ENCODE assay signal across 9 mouse cellular contexts in the genomic region with DNA sequence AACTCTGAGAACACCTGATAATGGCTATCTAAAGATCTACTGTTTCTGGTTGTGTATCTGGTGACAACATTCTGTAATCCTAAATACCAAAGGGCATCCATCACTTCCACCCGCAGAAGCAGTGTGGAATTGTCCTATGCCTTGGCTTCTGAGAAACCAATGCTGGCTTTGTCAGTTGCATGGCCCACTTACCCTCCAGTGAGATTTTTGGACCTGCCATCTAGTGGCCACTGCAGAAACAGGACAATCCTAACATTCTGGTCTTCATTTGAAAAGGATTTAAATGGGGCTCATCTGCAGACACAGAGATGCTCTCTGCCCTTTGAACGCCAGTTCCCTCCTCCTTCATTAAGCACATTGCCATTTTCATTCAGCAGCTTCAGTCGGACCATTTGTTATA.
A peak's percentile ranks its signal among the peaks of the same experiment; 100 is the strongest.
DNase-seq lines count a peak whose midpoint lies in the region; ATAC-seq and TF ChIP-seq lines count a peak whose summit lies in the region.
"Had no signal": no experiment of that assay in that cellular context is flagged by ENCODE, and none has a peak within 500 bp of the region (broad histone marks: within the 10 kb centered on the region; RNA-seq: fewer than 3 reads in every experiment).

No protein-coding gene starts in this region.

- in situ Hi-C loops in CH12.LX (cut with MboI; ENCODE audit: low pct_ligation_motif_present, low pct_unique_long_range_greater_than_20kb, low sequenced_read_pairs), result no loop called here

- peak; percentile 76 for DNase-seq in CH12.LX (ENCODE audit: extremely low read depth)
- peak; percentile 16 for DNase-seq in adrenal gland, postnatal 25 days
- peak; percentile 23 for DNase-seq in embryonic facial prominence, embryonic 14.5 days (ENCODE audit: low spot score)
- peak; percentile 67 for DNase-seq in midbrain, embryonic 14.5 days
- DNase-seq in spleen, postnatal 10 days (ENCODE audit: low spot score in 2 of 2), result no peak
- DNase-seq in urinary bladder, postnatal 10 days (ENCODE audit: low spot score), result no peak

- TF ChIP-seq CTCF in intestine, postnatal 0 days (IDR thresholded peaks at IDR 0.05; ENCODE audit: low read depth), result peak; percentile 70
- TF ChIP-seq CTCF in CH12.LX (conservative IDR thresholded peaks at IDR 0.05 in 1 of 2, IDR thresholded peaks at IDR 0.05 in 1 of 2; ENCODE audit: low read depth in 2 of 2, low read length in 2 of 2), result peak; percentile 83 to 85

- H3K27ac ChIP-seq in intestine, postnatal 0 days (ENCODE audit: low read depth, low read length), result no peak overlapping the region
- H3K27ac ChIP-seq in intestine, embryonic 15.5 days, result no peak overlapping the region
- no peak overlapping the region for H3K27ac ChIP-seq in CH12.LX (ENCODE audit: insufficient read depth, low read depth)
- H3K27ac ChIP-seq in embryonic facial prominence, embryonic 14.5 days (replicated peaks; ENCODE audit: low read depth, low read length), result no peak overlapping the region
- no peak overlapping the region for H3K27ac ChIP-seq in midbrain, embryonic 14.5 days (replicated peaks; ENCODE audit: low read depth, low read length)

- TF ChIP-seq EP300 in CH12.LX (IDR thresholded peaks at IDR 0.05; ENCODE audit: low read length), result no peak

- no peaks in the 10 kb centered on the region for H3K9me3 ChIP-seq in intestine, postnatal 0 days (ENCODE audit: control insufficient read depth)
- H3K9me3 ChIP-seq in intestine, embryonic 15.5 days, result no peaks in the 10 kb centered on the region
- no peaks in the 10 kb centered on the region for H3K9me3 ChIP-seq in CH12.LX (replicated peaks; ENCODE audit: low read length)
- H3K9me3 ChIP-seq in embryonic facial prominence, embryonic 14.5 days (ENCODE audit: control insufficient read depth, low read length), result no peaks in the 10 kb centered on the region
- no peaks in the 10 kb centered on the region for H3K9me3 ChIP-seq in midbrain, embryonic 14.5 days (ENCODE audit: control insufficient read depth, low read length)
- H3K9me3 ChIP-seq: megakaryocyte, embryonic 14.5 days had no signal

- 54% methylated on average over 3 of the region's 3 CpGs for WGBS in intestine, postnatal 0 days
- 63% methylated on average over 3 of the region's 3 CpGs for WGBS in intestine, embryonic 15.5 days
- WGBS in embryonic facial prominence, embryonic 14.5 days, result 48% methylated on average over 3 of the region's 3 CpGs
- 46% methylated on average over 3 of the region's 3 CpGs for WGBS in midbrain, embryonic 14.5 days

- dilution Hi-C loops in CH12.LX (cut with MboI; ENCODE audit: extremely low pct_ligation_motif_present, extremely low pct_unique_long_range_greater_than_20kb, low sequenced_read_pairs), result no loop called here

- TF ChIP-seq POLR2A in CH12.LX (IDR thresholded peaks at IDR 0.05; ENCODE audit: low read depth, low read length), result no peak

- H3K79me2 ChIP-seq in CH12.LX (replicated peaks; ENCODE audit: control insufficient read depth, extremely low read depth, insufficient read depth, poor library complexity, severe bottlenecking), result peaks cover 31% of the 10 kb centered on the region

- H3K27me3 ChIP-seq in intestine, postnatal 0 days (replicated peaks; ENCODE audit: control insufficient read depth, insufficient read depth, low read length), result no peaks in the 10 kb centered on the region
- H3K27me3 ChIP-seq in intestine, embryonic 15.5 days (replicated peaks), result no peaks in the 10 kb centered on the region
- H3K27me3 ChIP-seq in CH12.LX (replicated peaks), result no peaks in the 10 kb centered on the region
- no peaks in the 10 kb centered on the region for H3K27me3 ChIP-seq in embryonic facial prominence, embryonic 14.5 days (replicated peaks; ENCODE audit: control insufficient read depth, insufficient read depth, low read length)
- H3K27me3 ChIP-seq in midbrain, embryonic 14.5 days (ENCODE audit: control insufficient read depth, insufficient read depth, low read length), result no peaks in the 10 kb centered on the region
- H3K27me3 ChIP-seq: megakaryocyte, embryonic 14.5 days had no signal

- H3K4me3 ChIP-seq in intestine, postnatal 0 days (ENCODE audit: low read depth, low read length), result no peak overlapping the region
- no peak overlapping the region for H3K4me3 ChIP-seq in intestine, embryonic 15.5 days (replicated peaks)
- no peak overlapping the region for H3K4me3 ChIP-seq in CH12.LX (replicated peaks in 1 of 3; ENCODE audit: low read depth in 2 of 3, low read length in 2 of 3, poor library complexity in 1 of 3)
- H3K4me3 ChIP-seq in embryonic facial prominence, embryonic 14.5 days (ENCODE audit: low read depth, low read length), result no peak overlapping the region
- no peak overlapping the region for H3K4me3 ChIP-seq in midbrain, embryonic 14.5 days (replicated peaks; ENCODE audit: low read depth, low read length)
- H3K4me3 ChIP-seq: megakaryocyte, embryonic 14.5 days had no signal

- ATAC-seq in intestine, postnatal 0 days, result no peak
- no peak for ATAC-seq in intestine, embryonic 15.5 days
- ATAC-seq in embryonic facial prominence, embryonic 14.5 days (ENCODE audit: low read depth), result no peak
- no peak for ATAC-seq in midbrain, embryonic 14.5 days (ENCODE audit: low FRiP score, low TSS enrichment)

- no peaks in the 10 kb centered on the region for H3K36me3 ChIP-seq in intestine, postnatal 0 days (ENCODE audit: control insufficient read depth, insufficient read depth)
- H3K36me3 ChIP-seq in intestine, embryonic 15.5 days, result no peaks in the 10 kb centered on the region
- peaks cover 6 to 10% of the 10 kb centered on the region in 2 experiments for H3K36me3 ChIP-seq in CH12.LX (replicated peaks in 1 of 2; ENCODE audit: control insufficient read depth in 1 of 2, insufficient read depth in 1 of 2, low read length in 1 of 2)
- no peaks in the 10 kb centered on the region for H3K36me3 ChIP-seq in embryonic facial prominence, embryonic 14.5 days (ENCODE audit: control insufficient read depth, insufficient read depth, low read length)
- H3K36me3 ChIP-seq in midbrain, embryonic 14.5 days (ENCODE audit: control insufficient read depth, insufficient read depth, low read length), result no peaks in the 10 kb centered on the region

- H3K4me1 ChIP-seq in intestine, postnatal 0 days (replicated peaks; ENCODE audit: control insufficient read depth, insufficient read depth, low read length), result no peaks in the 10 kb centered on the region
- no peaks in the 10 kb centered on the region for H3K4me1 ChIP-seq in intestine, embryonic 15.5 days (replicated peaks)
- H3K4me1 ChIP-seq in CH12.LX (ENCODE audit: control insufficient read depth in 1 of 2, insufficient read depth in 2 of 2), result peaks cover 8 to 39% of the 10 kb centered on the region in 2 experiments; a peak in 2 of 4 replicates
- no peaks in the 10 kb centered on the region for H3K4me1 ChIP-seq in embryonic facial prominence, embryonic 14.5 days (ENCODE audit: control insufficient read depth, insufficient read depth, low read length)
- no peaks in the 10 kb centered on the region for H3K4me1 ChIP-seq in midbrain, embryonic 14.5 days (ENCODE audit: control insufficient read depth, insufficient read depth, low read length)
- H3K4me1 ChIP-seq: megakaryocyte, embryonic 14.5 days had no signal

- peak; percentile 75 for TF ChIP-seq RAD21 in CH12.LX (IDR thresholded peaks at IDR 0.05; ENCODE audit: low read depth, low read length)

- no peak overlapping the region for H3K9ac ChIP-seq in intestine, postnatal 0 days (ENCODE audit: low read depth, low read length)
- H3K9ac ChIP-seq in intestine, embryonic 15.5 days, result no peak overlapping the region
- H3K9ac ChIP-seq in CH12.LX (ENCODE audit: insufficient read depth, low read depth), result no peak overlapping the region
- H3K9ac ChIP-seq in embryonic facial prominence, embryonic 14.5 days (ENCODE audit: low read depth, low read length), result no peak overlapping the region
- no peak overlapping the region for H3K9ac ChIP-seq in midbrain, embryonic 14.5 days (replicated peaks; ENCODE audit: low read length)

- no peak overlapping the region for H3K4me2 ChIP-seq in intestine, postnatal 0 days (replicated peaks; ENCODE audit: low read depth)
- H3K4me2 ChIP-seq in intestine, embryonic 15.5 days (replicated peaks), result no peak overlapping the region
- H3K4me2 ChIP-seq in CH12.LX (ENCODE audit: insufficient read depth, low read depth, poor library complexity, severe bottlenecking), result no peak overlapping the region
- no peak overlapping the region for H3K4me2 ChIP-seq in embryonic facial prominence, embryonic 14.5 days (ENCODE audit: low read depth, low read length)
- no peak overlapping the region for H3K4me2 ChIP-seq in midbrain, embryonic 14.5 days (ENCODE audit: low read length)

TF ChIP-seq in CH12.LX, 34 proteins besides CTCF, POLR2A, EP300 and RAD21:
- TF ChIP-seq TCF12 (IDR thresholded peaks at IDR 0.05; ENCODE audit: low read depth, low read length), result 0 out of 2 replicates have a peak, but pooled peaks have one; percentile 30
- TF ChIP-seq MYC (IDR thresholded peaks at IDR 0.05; ENCODE audit: low read depth, low read length), result 0 out of 2 replicates have a peak, but pooled peaks have one; percentile 25
- TF ChIP-seq BHLHE40 (IDR thresholded peaks at IDR 0.05; ENCODE audit: low read depth, low read length), result no peak
- TF ChIP-seq MAZ (IDR thresholded peaks at IDR 0.05; ENCODE audit: low read depth, low read length), result 0 out of 2 replicates have a peak, but pooled peaks have one; percentile 70
- peak; percentile 27 for TF ChIP-seq ZC3H11A (IDR thresholded peaks at IDR 0.05; ENCODE audit: low read depth, low read length)
- peak; percentile 26; the same call in 1 of the 2 replicates for TF ChIP-seq NELFE (IDR thresholded peaks at IDR 0.05; ENCODE audit: low read depth, low read length)
- peak; percentile 53; the same call in 1 of the 2 replicates for TF ChIP-seq SIN3A (IDR thresholded peaks at IDR 0.05; ENCODE audit: low read length)
- TF ChIP-seq IRF4 (IDR thresholded peaks at IDR 0.05; ENCODE audit: low read depth, low read length), result peak; percentile 29; the same call in 1 of the 2 replicates
- TF ChIP-seq MAFK (IDR thresholded peaks at IDR 0.05; ENCODE audit: insufficient replicate concordance, low read length), result no peak
- TF ChIP-seq PAX5 (IDR thresholded peaks at IDR 0.05; ENCODE audit: low read length), result no peak
- peak; percentile 92 for TF ChIP-seq SMC3 (IDR thresholded peaks at IDR 0.05; ENCODE audit: low read depth, low read length)

Comparison
In these comparisons a context has a peak if more than half of its experiments do, and no peak if none do; other contexts are left out.
1. DNase-seq: peak in CH12.LX (single experiment), adrenal gland, postnatal 25 days (single experiment), embryonic facial prominence, embryonic 14.5 days (single experiment) and midbrain, embryonic 14.5 days (single experiment); none in spleen, postnatal 10 days (0 of 2) and urinary bladder, postnatal 10 days (single experiment).